Mouse (Mus musculus) brown adipose tissue, adult 24 weeks (tissue): ENCODE measurements around the gene Xrn2. TPM values are rescaled to one million over a fixed set of nuclear protein-coding genes. Genes with fewer than 3 reads are reported as not detected.

Source experiments
- H3K27ac ChIP-seq: fragments of 200-500 bp; replicated peaks from 2 replicates; pipeline ENCODE4 v1.5.1; 2012; ENCODE audit warnings: low read depth, mild to moderate bottlenecking, low read length
- H3K4me1 ChIP-seq: fragments of 200-500 bp; 2 replicates; pipeline ENCODE4 v1.6.1; 2012; ENCODE audit warnings: low read length, mixed read lengths; ENCODE audit not compliant: control insufficient read depth, insufficient read depth, insufficient read length
- H3K4me3 ChIP-seq: fragments of 200-500 bp; 2 replicates; pipeline ENCODE4 v1.5.1; 2012; ENCODE audit warnings: low read depth, mild to moderate bottlenecking, low read length, moderate library complexity; ENCODE audit not compliant: insufficient read depth
- polyA plus RNA-seq: library from polyadenylated mRNA; stranded (reverse); fragments of >200 nt; gene quantifications from 2 replicates; pipeline ENCODE4 v1.2.4, GENCODE M21; 2012; ENCODE audit not compliant: missing spikeins, insufficient read depth, insufficient read length

The Xrn2 gene
- polyA plus RNA-seq: 18.3 and 41.8 TPM in 2 replicates

GRCm38 (mm10) chr2:147012623-147013184 lies at the start of gene Xrn2:
Xrn2 (plus strand) TSS chr2:147012996.
- Histone ChIP-seq H3K4me3 (peak within 1 kb of the TSS; percentile 72), H3K4me1 (peaks cover 7% of the 10 kb centered on the region)

GRCm38 (mm10) chr2:146975024-146975423 lies 37.8 kb upstream of the Xrn2 start:
- Histone ChIP-seq H3K4me1 (no peaks in the 10 kb centered on the region), H3K27ac (no peak overlapping the region), H3K4me3 (no peak overlapping the region)

More at GRCm38 (mm10) chr2:147012623-147013184, at the start of gene Xrn2:
- peak within 1 kb of the TSS; percentile 99 for H3K27ac ChIP-seq

- Histone ChIP-seq H3K4me1 (no peaks in the 10 kb centered on the region), H3K27ac (no peak overlapping the region), H3K4me3 (no peak overlapping the region)
Measured at GRCm38 (mm10) chr2:146975453-146976028, 37.3 kb upstream of the Xrn2 start.

- no peak overlapping the region for H3K4me3 ChIP-seq
- no peaks in the 10 kb centered on the region for H3K4me1 ChIP-seq
- H3K27ac ChIP-seq: no peak overlapping the region
Measured at GRCm38 (mm10) chr2:146982786-146983185, 30.0 kb upstream of the Xrn2 start.

GRCm38 (mm10) chr2:146984831-146985230 lies 28.0 kb upstream of the Xrn2 start:
- H3K27ac ChIP-seq: no peak overlapping the region

GRCm38 (mm10) chr2:146985807-146986206 lies 27.0 kb upstream of the Xrn2 start:
- Histone ChIP-seq H3K4me3 (no peak overlapping the region), H3K27ac (no peak overlapping the region)

More at GRCm38 (mm10) chr2:146984831-146985230, 28.0 kb upstream of the Xrn2 start:
- Histone ChIP-seq H3K4me3 (no peak overlapping the region), H3K4me1 (no peaks in the 10 kb centered on the region)

GRCm38 (mm10) chr2:146986429-146986828 lies 26.4 kb upstream of the Xrn2 start:
- Histone ChIP-seq H3K4me3 (no peak overlapping the region), H3K27ac (no peak overlapping the region), H3K4me1 (no peaks in the 10 kb centered on the region)

More at GRCm38 (mm10) chr2:146985807-146986206, 27.0 kb upstream of the Xrn2 start:
- no peaks in the 10 kb centered on the region for H3K4me1 ChIP-seq

GRCm38 (mm10) chr2:147007265-147007664 lies 5.5 kb upstream of the Xrn2 start:
- Histone ChIP-seq H3K4me3 (no peak overlapping the region), H3K27ac (no peak overlapping the region), H3K4me1 (peaks cover 4% of the 10 kb centered on the region; the same call in 1 of the 2 replicates)

- Histone ChIP-seq H3K4me3 (no peak overlapping the region), H3K4me1 (peaks cover 4% of the 10 kb centered on the region; the same call in 1 of the 2 replicates), H3K27ac (no peak overlapping the region)
Measured at GRCm38 (mm10) chr2:147009084-147009483, 3.7 kb upstream of the Xrn2 start.

GRCm38 (mm10) chr2:147010141-147010540 lies 2.7 kb upstream of the Xrn2 start:
- Histone ChIP-seq H3K4me3 (no peak overlapping the region), H3K27ac (no peak overlapping the region), H3K4me1 (peaks cover 4% of the 10 kb centered on the region; the same call in 1 of the 2 replicates)

- H3K27ac ChIP-seq: no peak overlapping the region
- no peak overlapping the region for H3K4me3 ChIP-seq
- peaks cover 4% of the 10 kb centered on the region; the same call in 1 of the 2 replicates for H3K4me1 ChIP-seq
Measured at GRCm38 (mm10) chr2:147010952-147011351, 1.8 kb upstream of the Xrn2 start.

- Histone ChIP-seq H3K4me1 (peaks cover 7% of the 10 kb centered on the region), H3K4me3 (0 out of 2 replicates have a peak overlapping the region, but pooled peaks have one; percentile 72), H3K27ac (peak overlapping the region; percentile 79; the same call in 1 of the 2 replicates)
Measured at GRCm38 (mm10) chr2:147011474-147012140, 1.2 kb upstream of the Xrn2 start.

- H3K4me3 ChIP-seq: peak overlapping the region; percentile 72
- peaks cover 7% of the 10 kb centered on the region for H3K4me1 ChIP-seq
- peak overlapping the region; percentile 79 for H3K27ac ChIP-seq
Measured at GRCm38 (mm10) chr2:147012141-147012622, 614 bp upstream of the Xrn2 start.

GRCm38 (mm10) chr2:147013194-147013969 lies 586 bp downstream of the Xrn2 start:
- Histone ChIP-seq H3K4me3 (peak overlapping the region; percentile 72), H3K4me1 (peaks cover 7% of the 10 kb centered on the region), H3K27ac (peak overlapping the region; percentile 78)
